Comparison of ENCODE assay signal across 10 mouse cellular contexts in genomic region chr5:77074914-77075313, GRCm38 (mm10). TPM values are rescaled to one million over a fixed set of nuclear protein-coding genes. Genes with fewer than 3 reads are reported as not detected.
DNase-seq lines count a peak whose midpoint lies in the region; ATAC-seq lines count a peak whose summit lies in the region.
"Had no signal": no experiment of that assay in that cellular context is flagged by ENCODE, and none has a peak within 500 bp of the region (broad histone marks: within the 10 kb centered on the region; RNA-seq: fewer than 3 reads in every experiment).

No protein-coding gene starts in this region.

- no peak overlapping the region for H3K4me2 ChIP-seq in embryonic facial prominence, embryonic 15.5 days (replicated peaks)
- H3K4me2 ChIP-seq in hindbrain, embryonic 12.5 days (replicated peaks) = no peak overlapping the region
- no peak overlapping the region for H3K4me2 ChIP-seq in kidney, embryonic 16.5 days (replicated peaks; ENCODE audit: low read depth, low read length)
- H3K4me2 ChIP-seq: embryonic facial prominence, embryonic 12.5 days had no signal

- H3K36me3 ChIP-seq in embryonic facial prominence, embryonic 15.5 days = no peaks in the 10 kb centered on the region
- no peaks in the 10 kb centered on the region for H3K36me3 ChIP-seq in hindbrain, embryonic 12.5 days
- no peaks in the 10 kb centered on the region for H3K36me3 ChIP-seq in kidney, embryonic 16.5 days (ENCODE audit: insufficient read depth, low read length)
- H3K36me3 ChIP-seq: embryonic facial prominence, embryonic 12.5 days had no signal

- H3K27ac ChIP-seq in embryonic facial prominence, embryonic 15.5 days (replicated peaks) = peak overlapping the region; percentile 48; the same call in 1 of the 2 replicates
- H3K27ac ChIP-seq in hindbrain, embryonic 12.5 days = no peak overlapping the region
- H3K27ac ChIP-seq in kidney, embryonic 16.5 days (ENCODE audit: low read length) = no peak overlapping the region
- H3K27ac ChIP-seq: embryonic facial prominence, embryonic 12.5 days had no signal

- H3K9ac ChIP-seq in embryonic facial prominence, embryonic 15.5 days = no peak overlapping the region
- H3K9ac ChIP-seq in hindbrain, embryonic 12.5 days = no peak overlapping the region
- no peak overlapping the region for H3K9ac ChIP-seq in kidney, embryonic 16.5 days (replicated peaks; ENCODE audit: low read length)
- H3K9ac ChIP-seq: embryonic facial prominence, embryonic 12.5 days had no signal

- WGBS in embryonic facial prominence, embryonic 15.5 days = 38% methylated on average over 2 of the region's 2 CpGs
- WGBS in hindbrain, embryonic 12.5 days = 84% methylated on average over 2 of the region's 2 CpGs
- 72% methylated on average over 2 of the region's 2 CpGs for WGBS in kidney, embryonic 16.5 days

- no peaks in the 10 kb centered on the region for H3K9me3 ChIP-seq in embryonic facial prominence, embryonic 15.5 days (replicated peaks)
- 0 out of 2 replicates have a peak, but pooled peaks cover 3% of the 10 kb centered on the region for H3K9me3 ChIP-seq in hindbrain, embryonic 12.5 days (replicated peaks)
- peaks cover 3% of the 10 kb centered on the region; the same call in 1 of the 2 replicates for H3K9me3 ChIP-seq in kidney, embryonic 16.5 days (ENCODE audit: low read length)
- H3K9me3 ChIP-seq: embryonic facial prominence, embryonic 12.5 days had no signal

- H3K4me1 ChIP-seq in embryonic facial prominence, embryonic 15.5 days = 0 out of 2 replicates have a peak, but pooled peaks cover 7% of the 10 kb centered on the region
- H3K4me1 ChIP-seq in hindbrain, embryonic 12.5 days = no peaks in the 10 kb centered on the region
- no peaks in the 10 kb centered on the region for H3K4me1 ChIP-seq in kidney, embryonic 16.5 days (ENCODE audit: insufficient read depth, low read length)
- H3K4me1 ChIP-seq: embryonic facial prominence, embryonic 12.5 days had no signal

- no peaks in the 10 kb centered on the region for H3K27me3 ChIP-seq in embryonic facial prominence, embryonic 15.5 days
- H3K27me3 ChIP-seq in hindbrain, embryonic 12.5 days = no peaks in the 10 kb centered on the region
- H3K27me3 ChIP-seq in kidney, embryonic 16.5 days (ENCODE audit: insufficient read depth, low read length) = no peaks in the 10 kb centered on the region
- H3K27me3 ChIP-seq: embryonic facial prominence, embryonic 12.5 days had no signal

- H3K4me3 ChIP-seq in embryonic facial prominence, embryonic 15.5 days (replicated peaks) = no peak overlapping the region
- no peak overlapping the region for H3K4me3 ChIP-seq in hindbrain, embryonic 12.5 days
- H3K4me3 ChIP-seq in kidney, embryonic 16.5 days (ENCODE audit: low read length) = no peak overlapping the region
- H3K4me3 ChIP-seq: embryonic facial prominence, embryonic 12.5 days had no signal

- peak; percentile 49 for DNase-seq in layer of hippocampus, adult 9-11 months
- DNase-seq in layer of hippocampus, postnatal 14 days (ENCODE audit: low spot score in 2 of 2) = no peak
- peak; percentile 75 for DNase-seq in heart, postnatal 4 days
- DNase-seq in right cerebral cortex, postnatal 36 days (ENCODE audit: low spot score in 2 of 2) = peak; percentile 38 to 68

- peak; percentile 78 for ATAC-seq in embryonic facial prominence, embryonic 15.5 days (ENCODE audit: insufficient number of reproducible peaks, low FRiP score, low TSS enrichment, low read depth)
- no peak for ATAC-seq in hindbrain, embryonic 12.5 days (ENCODE audit: low FRiP score)
- no peak for ATAC-seq in monocyte, adult 5-6 weeks (replicated peaks; ENCODE audit: insufficient number of reproducible peaks, low FRiP score, low TSS enrichment, poor library complexity, severe bottlenecking)
- no peak for ATAC-seq in kidney, embryonic 16.5 days (ENCODE audit: low FRiP score, low TSS enrichment)

RNA-seq across cellular contexts. Expression of gene Hopx, which starts 40.0 kb away (rescaled TPM):
- 10 to 100 TPM; 64.5 to 92.8 TPM for total RNA-seq in layer of hippocampus, postnatal 14 days (2021)
- polyA plus RNA-seq in embryonic facial prominence, embryonic 15.5 days (2015; fragmentation: Nextera tagmentation; extraction: Ambion mirVana) = 3.5 and 4.7 TPM in 2 replicates
- 100 to 1,000 TPM; 432 to 451 TPM for total RNA-seq in heart, postnatal 4 days (2021)
- 1.6 and 2.8 TPM in 2 replicates for polyA plus RNA-seq in hindbrain, embryonic 12.5 days (2016; fragmentation: Nextera tagmentation; extraction: Ambion mirVana)
- 29.6 to 53.4 TPM (median 30.5 TPM) in 3 replicates for total RNA-seq in monocyte, adult 5-6 weeks (2017)
- polyA plus RNA-seq in kidney, embryonic 16.5 days (2015; fragmentation: Nextera tagmentation; extraction: Ambion mirVana) = 1.1 and 1.8 TPM in 2 replicates

RNA-seq across cellular contexts. Expression of gene Thegl, which starts 59.1 kb away (rescaled TPM):
- total RNA-seq in layer of hippocampus, postnatal 14 days (2021) = 1 to 10 TPM; 1.3 to 1.4 TPM
- 0.59 and 1.2 TPM in 2 replicates for polyA plus RNA-seq in embryonic facial prominence, embryonic 15.5 days (2015; fragmentation: Nextera tagmentation; extraction: Ambion mirVana)
- total RNA-seq in heart, postnatal 4 days (2021) = not detected
- polyA plus RNA-seq in hindbrain, embryonic 12.5 days (2016; fragmentation: Nextera tagmentation; extraction: Ambion mirVana) = 0.32 and 0.36 TPM in 2 replicates
- 1.1 TPM in 1 of 3 replicates, not detected in the others for total RNA-seq in monocyte, adult 5-6 weeks (2017)
- 0.09 TPM in 1 of 2 replicates, not detected in the other for polyA plus RNA-seq in kidney, embryonic 16.5 days (2015; fragmentation: Nextera tagmentation; extraction: Ambion mirVana)
- total RNA-seq: ES-E14 had no signal
- polyA plus RNA-seq: embryonic facial prominence, embryonic 12.5 days had no signal

Comparison
In these comparisons a context has a peak if more than half of its experiments do, and no peak if none do; other contexts are left out.
1. DNase-seq: peak in layer of hippocampus, adult 9-11 months (single experiment), heart, postnatal 4 days (single experiment) and right cerebral cortex, postnatal 36 days (2 of 2); none in layer of hippocampus, postnatal 14 days (0 of 2).